Mouse (Mus musculus): ENCODE measurements around the gene Ajap1.

Gene Ajap1

DNA sequence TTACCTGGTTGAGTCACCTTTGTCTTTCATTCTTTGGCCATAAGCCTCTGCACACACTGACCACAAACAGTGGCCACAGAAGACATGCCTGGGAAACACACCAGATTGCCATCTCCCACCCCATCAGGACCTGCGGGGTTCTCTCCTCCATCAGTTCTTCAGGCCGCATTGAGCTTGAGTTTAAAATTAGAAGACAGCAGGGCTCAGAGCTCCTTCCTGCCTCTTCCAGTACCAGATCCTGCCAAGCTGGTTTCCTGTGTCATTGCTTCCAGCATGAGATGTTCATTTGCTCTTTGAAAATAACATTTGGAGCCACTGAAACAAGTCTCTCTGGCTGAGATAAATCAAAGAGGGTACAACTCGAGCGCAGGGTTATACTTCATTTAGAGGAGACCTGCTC lies 126.4 kb downstream of the Ajap1 start:
- DNase-seq (ENCODE audit: low spot score) = no peak

DNA sequence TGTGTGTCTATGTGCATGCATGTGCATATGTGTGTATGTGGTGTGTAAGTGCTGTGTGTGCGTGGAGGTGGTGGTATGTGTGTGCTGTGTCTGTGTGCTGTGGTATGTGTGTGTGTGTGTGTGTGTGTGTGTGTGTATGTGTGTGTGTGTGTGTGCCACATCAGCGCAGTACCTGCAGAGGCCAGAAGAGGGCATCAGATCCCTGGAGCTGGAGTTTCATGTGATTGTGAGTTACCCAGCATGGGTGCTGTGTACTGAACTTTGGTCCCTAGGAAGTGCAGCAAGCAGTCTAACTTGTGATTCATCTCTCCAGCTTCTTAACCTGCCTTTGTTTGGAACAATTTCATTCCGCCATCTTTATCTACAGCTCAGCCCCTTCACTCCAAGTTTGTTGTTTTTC lies 137.6 kb downstream of the Ajap1 start:
- no peak for DNase-seq (ENCODE audit: low spot score)

DNA sequence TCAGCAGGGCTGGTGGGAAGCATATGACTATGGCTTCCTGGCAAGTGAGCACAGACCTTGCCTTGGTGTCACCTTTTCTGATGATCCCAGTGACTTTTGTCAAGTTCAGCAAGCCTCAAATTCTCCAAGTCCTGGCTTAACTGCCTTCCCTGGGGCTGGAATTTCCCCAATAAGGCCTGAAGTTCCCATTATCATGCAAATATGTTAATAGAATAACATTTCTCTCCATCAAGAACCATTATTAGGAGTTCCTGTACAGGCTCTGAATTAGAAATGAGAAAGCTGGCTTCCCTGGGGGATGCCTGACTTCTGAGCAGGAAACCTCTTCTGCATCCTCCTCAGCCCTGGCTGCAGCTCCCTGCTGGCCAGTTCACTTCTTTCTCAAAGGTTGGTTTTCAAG lies 141.7 kb downstream of the Ajap1 start:
- DNase-seq (ENCODE audit: low spot score) = no peak

DNA sequence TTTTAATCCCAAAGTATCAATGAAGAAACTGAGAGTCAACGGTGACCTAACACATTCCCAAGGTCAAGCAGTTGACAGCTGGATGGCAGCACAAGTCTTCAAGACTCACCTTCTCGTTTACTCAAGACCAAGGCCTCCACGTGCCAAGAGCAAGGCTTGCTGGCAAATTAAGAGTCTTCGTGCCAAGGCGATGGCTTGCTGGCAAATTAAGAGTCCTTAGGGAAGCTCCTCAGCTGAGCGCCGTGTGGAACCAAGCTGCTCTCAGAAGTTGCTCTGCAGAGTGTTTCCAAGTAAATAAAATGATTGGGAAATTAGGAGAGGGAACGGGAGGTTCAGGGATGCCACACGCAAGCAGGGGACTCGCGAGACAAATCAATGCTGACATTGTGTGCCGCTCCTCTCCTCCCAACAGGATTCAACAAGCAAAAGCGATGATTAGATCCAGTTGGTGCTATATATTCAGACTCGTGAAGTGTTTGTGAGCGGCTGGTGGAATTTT lies 147.3 kb downstream of the Ajap1 start:
- DNase-seq (ENCODE audit: low spot score) = no peak

DNA sequence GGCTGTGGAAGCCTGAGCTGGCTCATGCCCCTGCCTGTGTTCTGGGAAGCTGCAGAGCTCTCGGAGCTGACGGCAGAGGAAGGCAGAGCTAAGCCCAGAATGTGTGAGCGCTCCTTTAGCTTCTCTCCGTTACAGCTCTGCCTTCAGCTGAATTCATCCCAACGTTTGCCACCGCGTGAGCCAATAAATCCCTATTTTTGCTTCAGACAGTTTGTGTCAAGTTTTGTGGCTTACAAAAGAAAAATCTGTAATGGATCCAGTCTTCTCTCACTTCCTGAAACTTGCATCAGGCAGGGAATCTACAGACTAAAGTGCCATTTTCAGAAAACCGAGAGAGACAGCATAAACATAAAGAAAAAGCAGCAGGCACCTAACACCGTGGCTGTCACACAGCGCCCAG lies 154.8 kb downstream of the Ajap1 start:
- DNase-seq (ENCODE audit: low spot score) = no peak
